Mouse (Mus musculus) bone marrow macrophage, adult 2 months (primary cell): ENCODE measurements around the gene Mrc2. TPM values are rescaled to one million over a fixed set of nuclear protein-coding genes. Genes with fewer than 3 reads are reported as not detected.

ENCODE experiments used
- H3K27ac ChIP-seq: 2 replicates; pipeline ENCODE4 v1.5.1; 2012; ENCODE audit warnings: low read depth, low read length; ENCODE audit not compliant: insufficient read depth
- H3K4me1 ChIP-seq: 2 replicates; pipeline ENCODE4 v1.6.1; 2012; ENCODE audit warnings: low read length; ENCODE audit not compliant: control insufficient read depth, insufficient read depth
- H3K4me3 ChIP-seq: 2 replicates; pipeline ENCODE4 v1.5.1; 2012; ENCODE audit warnings: mild to moderate bottlenecking, low read length, moderate library complexity; ENCODE audit not compliant: insufficient read depth
- CTCF ChIP-seq: IDR thresholded peaks from 2 replicates; pipeline ENCODE4 v1.5.1; 2012; ENCODE audit warnings: low read depth, mild to moderate bottlenecking, low read length, moderate library complexity
- POLR2A ChIP-seq: IDR thresholded peaks from 2 replicates; pipeline ENCODE4 v1.6.1; 2012; ENCODE audit warnings: mild to moderate bottlenecking, low read depth, low read length, borderline replicate concordance
- polyA plus RNA-seq: library from polyadenylated mRNA; stranded (reverse); fragments of >200 nt; gene quantifications from 2 replicates; pipeline ENCODE4 v1.2.4, GENCODE M21; 2012; ENCODE audit not compliant: missing spikeins, insufficient read depth, insufficient read length

Gene Mrc2
- polyA plus RNA-seq, 1 experiment = 0.50 TPM

GRCm38 (mm10) chr11:105327101-105327500 is 34.7 kb downstream of the Mrc2 start:
- Histone ChIP-seq H3K27ac (no peak overlapping the region), H3K4me1 (no peaks in the 10 kb centered on the region), H3K4me3 (no peak overlapping the region)
- TF ChIP-seq CTCF = no peak
- no peak for TF ChIP-seq POLR2A

- no peak for TF ChIP-seq CTCF
- TF ChIP-seq POLR2A = no peak
- no peak overlapping the region for H3K4me3 ChIP-seq
- H3K4me1 ChIP-seq = no peaks in the 10 kb centered on the region
- no peak overlapping the region for H3K27ac ChIP-seq
These were observed 37.5 kb downstream of the Mrc2 start for GRCm38 (mm10) chr11:105329962-105330361.

GRCm38 (mm10) chr11:105331129-105331528 is 38.7 kb downstream of the Mrc2 start:
- TF ChIP-seq POLR2A (no peak), CTCF (no peak)
- Histone ChIP-seq H3K27ac (no peak overlapping the region), H3K4me1 (no peaks in the 10 kb centered on the region), H3K4me3 (no peak overlapping the region)

- Histone ChIP-seq H3K27ac (no peak overlapping the region), H3K4me1 (no peaks in the 10 kb centered on the region), H3K4me3 (no peak overlapping the region)
- TF ChIP-seq CTCF (no peak), POLR2A (no peak)
These were observed 39.3 kb downstream of the Mrc2 start for GRCm38 (mm10) chr11:105331732-105332131.

- no peak overlapping the region for H3K27ac ChIP-seq
- H3K4me1 ChIP-seq = no peaks in the 10 kb centered on the region
- TF ChIP-seq POLR2A (no peak), CTCF (peak; percentile 38; the same call in 1 of the 2 replicates)
- H3K4me3 ChIP-seq = no peak overlapping the region
These were observed 40.0 kb downstream of the Mrc2 start for GRCm38 (mm10) chr11:105332468-105332867.

- H3K27ac ChIP-seq = no peak overlapping the region
- no peaks in the 10 kb centered on the region for H3K4me1 ChIP-seq
- no peak overlapping the region for H3K4me3 ChIP-seq
- no peak for TF ChIP-seq POLR2A
- TF ChIP-seq CTCF = no peak
These were observed 41.6 kb downstream of the Mrc2 start for GRCm38 (mm10) chr11:105333867-105334670.

GRCm38 (mm10) chr11:105338596-105339390 is 46.4 kb downstream of the Mrc2 start:
- Histone ChIP-seq H3K4me3 (no peak overlapping the region), H3K27ac (no peak overlapping the region), H3K4me1 (no peaks in the 10 kb centered on the region)
- TF ChIP-seq POLR2A = no peak
- TF ChIP-seq CTCF = no peak

GRCm38 (mm10) chr11:105345284-105345683 is 52.8 kb downstream of the Mrc2 start:
- Histone ChIP-seq H3K27ac (no peak overlapping the region), H3K4me3 (no peak overlapping the region), H3K4me1 (no peaks in the 10 kb centered on the region)
- TF ChIP-seq CTCF = peak; percentile 50; the same call in 1 of the 2 replicates
- TF ChIP-seq POLR2A = no peak

GRCm38 (mm10) chr11:105347162-105348161 is 55.0 kb downstream of the Mrc2 start:
- no peaks in the 10 kb centered on the region for H3K4me1 ChIP-seq
- H3K4me3 ChIP-seq = no peak overlapping the region
- TF ChIP-seq CTCF = peak; percentile 90
- TF ChIP-seq POLR2A = no peak
- H3K27ac ChIP-seq = no peak overlapping the region
